Mouse (Mus musculus): ENCODE results near the gene Igfn1.

Gene Igfn1

DNA sequence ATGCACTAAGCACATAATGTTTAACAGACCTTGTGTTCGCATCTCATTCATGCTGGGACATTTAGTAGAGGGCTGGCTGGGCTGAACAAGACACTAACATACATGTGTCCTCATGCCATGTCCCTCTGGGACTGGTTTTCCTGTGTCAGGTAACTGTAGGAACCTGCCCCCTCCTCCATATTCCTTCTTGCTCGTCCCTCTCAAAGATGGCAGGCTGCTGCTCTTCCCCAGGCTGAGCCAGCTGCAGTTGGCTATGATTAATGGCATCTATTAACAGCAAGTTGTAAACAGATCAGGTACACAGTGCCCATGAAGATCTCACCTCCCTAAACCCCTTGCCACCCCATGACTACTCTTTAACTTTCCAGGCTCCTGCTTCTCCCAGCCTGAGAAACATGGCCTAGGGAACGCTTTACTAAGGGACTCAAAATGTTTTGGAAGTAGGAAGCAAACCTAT, at the start of gene Igfn1:
Gene Igfn1, minus strand, starts transcription at position 51 of the 457 bp plus-strand sequence.
- DNase-seq (ENCODE audit: extremely low spot score, low spot score) = no peak

DNA sequence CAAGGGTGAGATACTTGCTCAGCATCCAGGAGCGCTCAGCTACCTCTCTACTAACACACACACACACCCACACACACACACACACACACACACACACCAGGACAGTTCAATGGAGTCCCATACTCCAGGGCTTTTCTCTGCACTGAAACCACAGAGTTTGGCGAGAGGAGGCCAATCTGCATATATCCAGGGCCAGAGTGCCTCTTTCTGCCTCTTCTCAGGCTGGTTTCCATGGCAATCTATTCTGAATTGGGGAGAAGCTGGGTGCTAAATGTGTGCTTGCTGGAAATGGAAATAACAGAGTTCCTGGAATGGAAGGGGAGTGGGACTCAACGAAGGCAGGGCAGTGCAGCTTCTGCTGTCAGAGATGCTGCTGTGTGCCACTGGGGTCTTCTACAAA, 49.6 kb upstream of the Igfn1 start:
- DNase-seq (ENCODE audit: extremely low spot score, low spot score) = no peak

DNA sequence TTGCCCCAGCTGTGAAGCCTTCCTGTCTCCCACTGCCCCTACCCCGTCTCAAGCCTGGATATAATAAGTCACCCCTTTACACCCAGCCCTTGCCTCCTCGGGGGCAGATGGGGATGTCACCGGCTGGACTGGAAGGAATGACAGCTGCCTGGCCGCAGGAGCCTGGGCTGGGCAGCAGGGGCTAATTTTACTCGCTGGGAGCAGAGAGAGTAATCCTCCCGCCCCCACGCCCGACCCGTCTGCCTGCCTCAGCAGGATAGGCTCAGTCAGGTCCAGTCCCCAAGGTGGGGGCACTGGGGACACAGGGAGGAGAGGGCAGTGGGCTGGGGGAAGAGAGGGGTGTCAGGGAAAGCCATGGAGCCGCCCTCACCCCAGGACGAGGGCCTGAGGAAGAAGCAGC, 46.4 kb upstream of the Igfn1 start, which contains the start of gene Cacna1s:
Gene Cacna1s, plus strand, starts transcription at position 204 of the 400 bp plus-strand sequence.
- no peak for DNase-seq (ENCODE audit: extremely low spot score, low spot score)

DNA sequence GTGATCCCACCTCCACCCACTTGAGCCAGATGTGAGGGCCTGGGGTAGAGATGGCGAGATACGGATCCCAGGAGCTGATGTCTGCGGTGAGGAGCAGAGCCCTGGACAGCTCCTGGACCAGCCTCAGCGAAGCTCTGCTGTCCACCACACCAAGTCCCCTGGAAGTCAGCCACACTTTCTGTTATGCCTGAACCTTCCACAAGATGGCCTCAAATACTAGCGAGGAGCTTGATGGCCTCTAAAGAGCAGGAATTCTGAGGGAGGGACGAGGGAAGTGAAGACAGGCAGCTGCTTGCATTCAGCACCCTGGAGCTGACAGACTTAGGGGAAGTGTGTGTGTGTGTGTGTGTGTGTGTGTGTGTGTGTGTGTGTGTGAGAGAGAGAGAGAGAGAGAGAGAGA, 45.3 kb upstream of the Igfn1 start:
- peak; percentile 73 for DNase-seq (ENCODE audit: extremely low spot score, low spot score)

DNA sequence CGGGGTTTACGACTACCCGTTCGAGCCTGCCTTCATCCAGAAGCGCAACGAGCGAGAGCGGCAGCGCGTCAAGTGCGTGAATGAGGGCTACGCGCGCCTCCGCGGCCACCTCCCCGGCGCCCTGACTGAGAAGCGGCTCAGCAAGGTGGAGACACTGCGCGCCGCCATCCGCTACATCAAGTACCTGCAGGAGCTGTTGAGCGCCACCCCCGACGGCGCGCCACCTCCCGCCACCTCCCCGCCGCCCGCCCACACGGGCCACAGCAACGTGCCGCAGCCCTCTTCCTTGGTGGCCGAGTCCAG, 44.8 kb upstream of the Igfn1 start:
- peak; percentile 42 for DNase-seq (ENCODE audit: extremely low spot score, low spot score)

DNA sequence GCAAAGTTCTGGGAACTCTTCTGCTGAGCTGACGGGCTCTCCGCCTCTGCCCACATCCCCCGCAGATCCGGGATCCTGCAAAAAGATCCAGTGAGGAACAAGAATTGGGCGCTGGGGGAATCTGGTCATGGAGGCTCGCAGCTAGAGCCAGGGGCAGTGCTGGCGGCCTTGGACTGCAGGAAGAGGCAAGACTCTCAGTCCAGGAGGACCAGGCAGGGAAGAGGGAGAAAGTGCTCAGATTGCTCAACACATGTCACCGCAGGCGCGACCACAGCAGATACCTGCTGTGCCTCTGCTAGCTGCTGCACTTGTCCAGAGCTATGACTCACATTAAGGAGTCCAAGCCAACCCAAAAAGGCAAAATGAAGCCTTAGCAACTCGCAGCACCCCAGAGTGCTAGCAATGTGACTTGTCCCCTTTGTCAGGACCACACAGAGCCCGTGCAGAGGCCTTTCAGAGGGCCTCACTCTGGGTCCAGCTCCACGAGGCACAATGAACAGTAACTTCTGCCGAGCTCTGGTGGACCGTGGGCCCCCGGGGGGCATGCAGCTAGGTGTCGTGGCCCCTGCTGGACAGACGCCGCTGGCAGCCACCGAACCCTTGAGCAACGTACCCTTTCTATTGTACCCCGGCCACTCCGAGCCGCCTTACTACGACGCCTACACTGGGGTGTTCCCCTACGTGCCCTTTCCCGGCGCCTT, 44.3 kb upstream of the Igfn1 start, which contains the start of gene Ascl5:
Gene Ascl5, plus strand, starts transcription at position 493 of the 701 bp plus-strand sequence.
- DNase-seq (ENCODE audit: extremely low spot score, low spot score) = peak; percentile 24

DNA sequence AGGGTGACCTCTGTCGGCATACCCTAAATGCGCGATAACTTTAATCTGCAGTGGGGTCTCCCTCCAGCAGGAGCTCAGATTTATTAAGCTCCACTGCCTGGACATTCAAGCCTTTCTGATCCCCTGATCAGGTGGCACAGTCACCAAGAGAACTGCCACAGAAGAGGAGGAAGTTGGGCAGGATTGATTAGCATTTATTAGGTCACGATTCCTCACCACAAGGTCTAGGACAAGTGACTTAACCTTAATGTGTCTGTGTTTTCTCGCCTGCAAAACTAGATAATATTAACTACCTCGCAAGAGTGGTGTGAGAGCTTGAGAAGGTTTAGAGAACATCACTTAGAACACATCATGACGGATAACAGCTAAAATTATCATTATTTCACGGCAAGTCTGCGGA, 41.8 kb upstream of the Igfn1 start:
- no peak for DNase-seq (ENCODE audit: extremely low spot score, low spot score)

DNA sequence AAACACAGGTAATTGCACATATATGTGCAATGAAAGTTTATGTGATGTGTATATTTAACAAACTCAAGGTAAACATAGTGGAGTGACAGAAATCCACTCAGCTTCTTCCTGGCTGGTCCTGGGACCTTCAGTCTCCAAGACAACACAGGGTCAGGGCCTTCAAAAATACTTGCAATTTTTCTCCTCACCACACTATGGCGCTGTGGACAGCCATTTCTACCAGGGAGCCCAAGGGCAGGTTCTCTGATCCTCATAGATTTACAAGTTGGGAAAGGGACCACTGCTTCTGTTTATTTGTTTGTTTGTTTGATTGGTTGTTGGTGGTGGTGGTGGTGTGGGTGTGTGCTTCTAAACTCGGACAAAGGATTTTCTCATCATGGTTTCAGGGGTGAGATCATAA, 41.3 kb upstream of the Igfn1 start:
- no peak for DNase-seq (ENCODE audit: extremely low spot score, low spot score)

DNA sequence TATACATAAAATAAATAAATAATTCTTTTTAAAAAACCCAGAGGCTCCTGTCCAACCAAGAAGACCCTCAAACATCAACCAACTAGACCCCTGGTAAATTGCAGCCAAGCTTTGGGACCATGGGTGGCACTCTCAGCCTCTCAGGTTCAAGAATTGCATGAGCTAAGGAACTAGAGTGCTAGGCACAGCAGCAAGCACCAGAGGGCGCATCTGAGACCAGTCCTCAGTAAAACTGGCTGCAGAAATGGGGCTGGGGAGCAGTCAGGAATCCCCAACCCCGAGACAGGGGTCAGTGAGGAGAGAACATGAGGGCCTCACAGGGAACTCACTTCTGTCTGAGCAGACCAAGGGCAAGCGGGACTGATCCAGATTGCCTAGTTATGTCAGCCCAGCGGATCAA, 39.6 kb upstream of the Igfn1 start:
- peak; percentile 52 for DNase-seq (ENCODE audit: extremely low spot score, low spot score)

DNA sequence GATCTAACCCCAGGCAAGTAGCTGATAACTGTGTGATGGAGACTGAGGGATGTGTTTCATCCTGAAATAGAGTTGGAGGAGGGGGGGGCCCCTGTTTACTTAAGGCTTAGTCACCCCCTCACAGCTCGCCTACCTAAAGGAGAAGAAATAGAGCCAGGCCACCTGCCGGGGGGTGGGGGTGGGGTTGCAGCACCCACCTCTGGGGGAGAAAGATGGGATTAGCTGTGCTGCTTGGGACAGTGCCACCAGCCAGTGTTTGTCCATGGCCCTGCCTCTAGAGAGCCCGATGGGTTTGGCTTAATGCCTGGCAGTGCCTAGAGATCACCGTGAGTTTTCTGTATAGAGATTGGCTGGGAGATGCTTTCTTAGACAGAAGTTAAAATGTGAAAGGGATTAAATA, 34.7 kb upstream of the Igfn1 start:
- no peak for DNase-seq (ENCODE audit: extremely low spot score, low spot score)

DNA sequence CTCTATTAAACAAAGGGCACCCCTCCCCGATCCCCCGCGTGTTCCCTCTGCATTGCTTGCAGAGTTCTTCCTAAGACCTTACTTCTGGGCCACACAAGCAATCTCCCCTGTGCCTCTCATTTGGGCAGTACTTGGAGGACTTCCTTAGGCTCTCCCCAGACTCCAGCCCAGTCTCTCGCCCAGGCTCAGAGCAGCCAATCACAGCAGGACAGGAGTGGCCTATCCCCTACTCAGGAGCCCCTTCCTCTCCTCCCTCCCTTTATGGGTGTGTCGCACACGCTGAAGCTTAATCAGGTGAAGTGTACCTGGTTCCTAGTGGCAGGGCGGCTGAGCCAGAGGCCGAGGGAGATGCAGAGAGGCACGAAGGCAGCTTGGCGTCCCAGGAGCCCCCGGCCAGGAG, 34.3 kb upstream of the Igfn1 start:
- DNase-seq (ENCODE audit: extremely low spot score, low spot score) = no peak

DNA sequence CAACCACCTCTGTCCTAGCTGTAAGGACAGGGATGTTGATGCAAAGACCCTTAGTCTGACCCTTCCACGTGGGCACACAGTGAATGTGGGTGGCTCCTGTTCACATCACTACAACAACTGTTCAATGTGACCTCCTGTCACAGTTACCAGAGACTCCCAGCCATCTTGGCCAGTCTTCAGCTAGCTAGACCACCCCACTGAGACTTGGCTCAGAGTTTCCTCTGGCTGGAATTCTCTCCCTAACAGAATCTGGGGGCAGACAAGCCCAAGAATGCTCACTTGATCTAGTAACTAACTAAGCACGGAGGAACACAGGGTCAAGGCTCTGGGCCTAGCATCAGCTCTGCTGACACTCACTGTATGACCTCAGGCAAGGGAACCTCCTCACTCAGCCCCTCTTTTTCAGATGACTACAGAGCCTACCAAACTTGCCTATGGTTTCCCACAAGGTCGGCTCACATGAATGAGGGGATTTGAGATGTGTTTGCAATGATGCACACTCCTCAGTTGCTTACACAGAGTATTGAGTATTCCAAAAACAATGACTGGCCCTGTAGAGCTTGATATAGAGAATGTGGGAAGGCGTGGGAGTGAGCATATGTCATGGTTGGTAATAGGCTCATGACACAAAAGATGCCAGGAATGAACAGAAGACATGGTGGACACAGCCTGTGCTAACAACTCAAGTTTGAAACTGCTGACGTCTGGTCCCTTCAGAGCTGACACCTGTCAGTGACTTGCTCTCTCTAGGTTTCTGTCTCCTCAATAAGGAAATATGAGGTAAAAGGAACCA, 32.8 kb upstream of the Igfn1 start:
- no peak for DNase-seq (ENCODE audit: extremely low spot score, low spot score)

DNA sequence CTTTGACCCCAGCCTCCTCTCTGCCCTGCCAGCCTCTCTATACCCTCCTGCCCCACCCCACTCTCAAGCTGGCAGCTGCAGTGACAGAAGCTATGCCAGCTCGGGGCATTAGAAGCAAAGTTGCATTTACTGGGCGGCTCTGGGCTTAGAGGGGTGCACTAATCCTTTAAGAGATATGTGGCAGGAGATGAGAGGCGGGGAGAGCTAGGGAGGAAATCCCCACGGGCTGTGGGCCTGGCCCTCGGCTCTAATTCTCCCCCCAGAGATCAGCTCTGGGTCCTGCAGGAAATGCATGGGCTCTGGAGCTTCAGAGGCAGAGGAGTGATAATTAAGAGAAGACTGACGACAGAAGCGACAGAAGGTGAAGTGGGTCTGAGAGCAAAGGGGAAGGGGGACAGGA, 26.8 kb upstream of the Igfn1 start:
- DNase-seq (ENCODE audit: extremely low spot score, low spot score) = no peak

DNA sequence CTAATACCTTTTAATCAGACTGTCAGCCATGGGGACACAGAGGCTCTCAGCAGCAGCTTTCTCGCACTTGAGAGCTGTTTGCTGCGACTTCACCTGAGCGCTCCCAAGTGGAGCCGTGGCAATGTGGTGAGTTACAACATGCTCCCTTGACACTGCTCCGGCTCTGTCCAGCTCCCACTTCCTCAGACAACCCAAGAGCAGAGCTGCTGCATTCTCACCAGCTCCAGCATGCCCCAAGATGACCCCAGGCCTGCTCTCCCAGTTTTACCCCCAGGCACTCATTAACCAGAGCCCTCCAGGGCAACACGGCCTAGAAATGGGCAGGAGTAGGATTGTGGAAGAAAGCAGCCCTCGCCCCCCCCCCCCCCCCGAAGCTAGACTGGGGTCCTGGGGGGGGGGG, 25.6 kb upstream of the Igfn1 start:
- no peak for DNase-seq (ENCODE audit: extremely low spot score, low spot score)

DNA sequence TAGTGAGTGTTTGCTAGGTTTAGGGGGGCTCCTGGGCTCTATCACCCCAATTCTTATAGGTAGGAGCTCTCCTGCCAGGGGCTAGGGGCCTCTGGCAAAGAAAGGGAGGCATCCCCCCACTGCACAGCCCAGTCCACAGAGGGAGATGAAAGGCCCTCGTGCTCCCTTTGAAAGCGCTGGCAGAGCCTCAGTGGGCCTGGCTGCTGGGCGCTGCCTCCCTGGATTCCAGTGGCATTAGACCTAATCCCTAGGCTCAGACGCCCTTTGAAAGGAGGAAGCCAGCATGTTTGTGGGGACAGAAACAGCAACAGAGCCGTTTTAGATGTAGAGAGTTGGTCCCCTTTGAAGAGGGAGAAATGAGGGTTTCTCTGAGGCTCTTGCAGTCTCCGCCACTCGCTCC, 24.1 kb upstream of the Igfn1 start:
- DNase-seq (ENCODE audit: extremely low spot score, low spot score) = no peak

DNA sequence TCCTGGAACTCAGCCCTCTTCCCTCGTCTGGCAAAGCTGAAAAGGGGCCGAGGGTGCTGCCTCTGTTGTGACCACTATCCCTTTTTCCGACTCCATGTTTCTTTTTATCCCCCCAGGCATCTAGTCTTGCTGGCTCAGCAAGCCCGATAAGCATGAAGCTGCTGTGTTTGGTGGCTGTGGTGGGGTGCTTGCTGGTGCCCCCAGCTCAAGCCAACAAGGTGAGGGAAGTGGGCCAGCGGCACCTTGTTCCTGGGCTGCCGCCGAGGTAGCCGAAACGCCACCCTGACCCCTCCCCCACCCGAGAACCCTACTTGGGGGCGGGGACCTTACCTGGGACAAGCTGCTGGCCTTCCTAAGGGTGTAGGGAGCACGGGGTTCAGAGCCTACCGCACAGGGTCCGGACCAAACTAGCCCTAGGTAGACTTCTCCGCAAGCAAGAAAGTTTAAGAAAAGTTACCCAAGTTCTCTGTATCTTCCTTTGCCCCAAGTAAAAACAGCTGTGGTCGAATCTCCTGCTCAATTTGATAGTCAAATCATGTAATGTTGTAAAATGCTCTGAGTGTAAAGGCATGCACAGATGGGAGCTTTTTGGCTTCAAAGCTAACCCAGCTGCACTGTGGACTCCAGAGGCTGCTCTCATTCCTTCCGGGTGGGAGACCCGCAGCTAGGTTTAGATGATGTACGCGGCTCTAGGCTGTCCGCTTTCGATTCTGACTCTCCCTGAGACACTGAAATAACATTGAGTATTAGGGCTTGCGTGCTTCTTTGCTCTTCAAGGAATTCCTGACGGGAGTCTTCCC, 12.4 kb upstream of the Igfn1 start:
- DNase-seq (ENCODE audit: extremely low spot score, low spot score) = no peak

DNA sequence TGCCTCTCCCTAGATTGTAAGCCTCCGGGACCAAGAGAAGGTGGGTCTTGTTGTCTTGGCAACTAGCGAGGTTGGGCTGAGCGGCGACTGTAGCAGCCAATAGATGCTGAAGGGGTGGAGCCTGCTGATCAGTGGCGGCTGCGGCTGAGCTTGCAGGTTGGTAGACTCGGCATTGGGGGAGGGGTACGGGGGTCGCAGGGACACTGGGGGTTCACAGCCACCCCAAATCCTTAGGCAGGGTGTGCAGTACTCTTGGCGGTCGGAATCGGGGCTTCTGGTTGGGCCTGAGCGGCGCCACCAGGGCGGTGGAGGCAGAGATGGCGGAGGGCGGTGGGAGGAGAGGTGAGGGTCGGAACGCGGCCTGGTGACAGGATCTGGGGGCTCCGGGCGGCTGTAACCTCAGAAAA, 11.8 kb upstream of the Igfn1 start:
- DNase-seq (ENCODE audit: extremely low spot score, low spot score) = peak; percentile 92

DNA sequence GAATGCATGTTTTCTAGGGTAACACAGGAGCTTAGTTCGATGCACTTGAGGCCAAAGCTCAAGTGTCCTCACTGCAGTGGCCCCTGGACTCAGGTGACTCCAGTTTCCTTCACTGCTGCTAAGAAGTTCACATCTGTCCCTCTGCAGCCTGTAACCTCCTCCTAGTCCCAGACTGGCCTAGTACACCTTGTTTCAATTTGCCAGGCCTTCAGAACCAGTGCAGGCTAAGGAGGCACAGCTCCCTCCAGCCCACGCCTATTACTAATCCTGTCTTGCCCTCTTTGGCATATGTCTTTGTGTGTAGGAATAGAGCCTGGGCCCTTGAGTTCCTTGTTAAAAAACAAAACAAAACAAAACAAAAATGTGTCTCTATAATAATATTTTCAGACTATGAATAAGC, 11.2 kb upstream of the Igfn1 start:
- DNase-seq (ENCODE audit: extremely low spot score, low spot score) = peak; percentile 20

DNA sequence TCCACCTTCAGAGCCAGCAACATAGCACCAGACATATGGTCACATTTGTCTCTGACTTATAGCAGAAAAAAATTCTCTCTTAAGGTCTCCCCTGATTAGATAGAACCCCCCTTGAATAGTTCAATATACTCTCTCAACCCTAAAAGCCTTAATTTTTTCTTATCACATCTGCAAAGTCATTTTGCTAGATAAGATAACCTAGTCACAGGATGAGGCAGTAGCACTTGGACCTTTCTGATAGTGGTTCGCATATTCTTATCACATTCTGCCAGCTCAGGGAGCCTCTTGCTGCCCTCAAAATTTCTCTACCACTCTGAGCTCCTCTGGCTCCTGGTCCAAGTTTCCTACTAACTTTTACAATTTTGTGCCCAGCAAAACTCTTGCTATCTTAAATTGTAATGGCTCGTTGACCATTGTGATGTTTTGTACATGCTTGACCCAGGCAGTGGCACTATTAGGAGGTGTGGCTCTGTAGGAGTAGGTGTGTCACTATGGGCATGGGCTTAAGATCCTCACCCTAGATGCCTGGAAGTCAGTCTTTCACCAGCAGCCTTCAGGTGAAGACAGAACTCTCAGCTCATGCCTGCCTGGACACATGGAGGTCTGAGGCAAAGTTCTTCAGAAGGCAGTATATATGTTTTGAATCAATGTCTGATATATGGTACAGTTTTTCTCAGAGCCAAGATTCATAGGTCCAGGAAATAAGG, 8.8 kb upstream of the Igfn1 start:
- no peak for DNase-seq (ENCODE audit: extremely low spot score, low spot score)

DNA sequence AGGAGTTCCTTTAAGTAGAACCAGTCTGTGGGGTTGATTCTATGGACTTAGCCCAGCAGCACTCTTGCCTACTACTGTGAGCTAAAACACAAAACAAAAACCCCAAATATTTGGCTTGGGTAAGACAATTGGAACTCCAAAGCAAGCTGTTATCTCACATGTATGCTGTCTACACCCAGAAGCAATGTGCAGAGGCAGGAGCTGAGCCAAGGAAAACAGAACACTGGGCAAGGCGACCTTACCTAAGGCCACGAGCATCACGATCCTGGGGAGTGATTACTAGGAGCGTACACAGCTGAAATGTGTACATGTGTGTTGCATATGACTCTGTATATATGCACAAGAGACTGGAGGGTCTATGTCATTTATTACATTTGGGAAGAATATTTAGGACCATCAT, 7.4 kb upstream of the Igfn1 start:
- no peak for DNase-seq (ENCODE audit: extremely low spot score, low spot score)

DNA sequence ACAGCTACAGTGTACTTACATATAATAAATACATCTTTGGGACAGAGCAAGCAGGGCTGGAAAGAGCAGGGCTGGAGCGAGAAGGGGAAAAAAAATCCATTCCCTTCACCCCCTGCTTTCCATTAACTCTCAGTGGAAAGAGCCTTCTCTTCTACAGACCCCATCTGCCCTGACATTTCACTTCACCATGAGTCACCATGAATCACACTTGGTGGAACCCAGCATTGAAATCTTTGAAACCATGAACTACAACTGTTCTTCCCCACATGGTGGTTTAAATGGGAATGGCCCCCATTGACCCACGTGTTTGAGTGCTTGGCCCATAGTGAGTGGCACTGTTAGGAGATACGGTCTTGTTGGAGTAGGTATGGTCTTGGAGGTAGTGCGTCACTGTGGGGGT, 4.1 kb upstream of the Igfn1 start:
- no peak for DNase-seq (ENCODE audit: extremely low spot score, low spot score)

DNA sequence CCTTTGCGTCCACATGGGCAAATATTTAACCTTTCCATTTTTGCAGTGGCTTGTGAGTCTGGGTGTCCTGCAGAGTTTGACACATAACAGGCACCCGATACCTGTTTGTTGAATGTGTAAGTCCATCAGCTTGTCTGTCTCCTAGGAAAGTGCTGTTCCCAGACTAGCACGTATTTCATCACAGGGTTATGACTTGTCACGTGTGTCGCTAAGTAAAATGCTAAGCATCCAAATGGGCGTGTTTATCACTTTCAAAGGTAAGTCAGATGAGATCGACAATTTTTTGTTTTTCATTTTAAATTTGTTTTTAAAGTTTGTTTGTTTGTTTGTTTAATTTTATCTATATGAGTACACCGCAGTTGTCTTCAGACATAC, 2.0 kb upstream of the Igfn1 start:
- DNase-seq (ENCODE audit: extremely low spot score, low spot score) = no peak

Measured in neural tube, embryonic 10.5 days (tissue).